Mouse (Mus musculus) kidney, embryonic 15.5 days (tissue): ENCODE results near the gene Kifc3. TPM values are rescaled to one million over a fixed set of nuclear protein-coding genes. Genes with fewer than 3 reads are reported as not detected.

ENCODE experiments used
- ATAC-seq: fragments of 200-750 bp; cut with Nextera tagmentation; replicated peaks from 2 replicates; pipeline ENCODE4 v1.8.0; 2017; ENCODE audit warnings: moderate TSS enrichment; ENCODE audit not compliant: low FRiP score
- H3K27ac ChIP-seq: fragments of 300-500 bp; sonication (generic); 2 replicates; pipeline ENCODE4 v1.5.1; 2015; ENCODE audit warnings: mild to moderate bottlenecking, inconsistent platforms
- H3K27me3 ChIP-seq: fragments of 300-500 bp; sonication (generic); 2 replicates; pipeline ENCODE4 v1.6.1; 2015; ENCODE audit warnings: inconsistent platforms
- H3K36me3 ChIP-seq: fragments of 300-500 bp; sonication (generic); 2 replicates; pipeline ENCODE4 v1.6.1; 2015; ENCODE audit warnings: inconsistent platforms
- H3K4me1 ChIP-seq: fragments of 300-500 bp; sonication (generic); 2 replicates; pipeline ENCODE4 v1.6.1; 2015; ENCODE audit warnings: inconsistent platforms
- H3K4me2 ChIP-seq: fragments of 300-500 bp; sonication (generic); 2 replicates; pipeline ENCODE4 v1.6.1; 2015; ENCODE audit warnings: moderate library complexity, mild to moderate bottlenecking, inconsistent platforms
- H3K4me3 ChIP-seq: fragments of 300-500 bp; sonication (generic); replicated peaks from 2 replicates; pipeline ENCODE4 v1.5.1; 2015; ENCODE audit warnings: mild to moderate bottlenecking, inconsistent platforms
- H3K9ac ChIP-seq: fragments of 300-500 bp; sonication (generic); 2 replicates; pipeline ENCODE4 v1.6.1; 2015; ENCODE audit warnings: mild to moderate bottlenecking, inconsistent platforms
- H3K9me3 ChIP-seq: fragments of 300-500 bp; sonication (generic); replicated peaks from 2 replicates; pipeline ENCODE4 v1.6.1; 2016; ENCODE audit warnings: inconsistent platforms
- WGBS: fragments of 180-500 bp; shearing (Covaris S2); methylation state at CpG from one replicate; pipeline ENCODE4 v1.1.7; 2015; ENCODE audit warnings: mixed read lengths; 5-methylcytosine and 5-hydroxymethylcytosine counted together
- polyA plus RNA-seq: library from polyadenylated mRNA; unstranded; fragments of >200 nt; fragmentation: Nextera tagmentation; extraction: Ambion mirVana; gene quantifications from 2 replicates; pipeline ENCODE4 v1.2.1, GENCODE M21; 2015

Kifc3 gene
- polyA plus RNA-seq, 1 experiment from 2014 or later = 28.8 TPM

DNA sequence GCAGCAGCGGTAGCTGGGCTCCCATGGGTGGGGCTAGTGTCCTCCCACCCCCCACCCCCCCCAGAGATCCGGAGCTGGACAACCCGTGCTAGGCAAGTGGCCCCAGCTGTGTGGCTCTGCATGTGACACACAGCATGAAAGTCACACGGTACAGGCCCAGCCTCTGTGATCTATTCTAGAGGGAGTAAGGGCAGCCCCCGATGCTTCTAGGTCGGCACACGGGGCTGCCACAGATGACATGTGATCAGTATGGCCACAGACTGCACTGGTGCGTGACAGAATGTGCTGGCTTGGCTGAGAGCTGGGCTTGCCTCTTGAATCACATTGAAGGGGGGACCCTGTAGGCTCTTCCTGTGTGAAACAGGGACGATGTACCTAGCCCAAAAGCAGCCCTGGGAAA is 75.0 kb downstream of the Kifc3 start:
- ATAC-seq = peak; percentile 88
- WGBS = 43% methylated on average over 9 of the region's 9 CpGs
- H3K36me3 ChIP-seq = peaks cover 54% of the 10 kb centered on the region
- H3K27me3 ChIP-seq = no peaks in the 10 kb centered on the region
- H3K4me1 ChIP-seq = peaks cover 24% of the 10 kb centered on the region
- no peak overlapping the region for H3K9ac ChIP-seq
- H3K27ac ChIP-seq = no peak overlapping the region
- H3K4me2 ChIP-seq = no peak overlapping the region
- no peak overlapping the region for H3K4me3 ChIP-seq
- H3K9me3 ChIP-seq = no peaks in the 10 kb centered on the region

DNA sequence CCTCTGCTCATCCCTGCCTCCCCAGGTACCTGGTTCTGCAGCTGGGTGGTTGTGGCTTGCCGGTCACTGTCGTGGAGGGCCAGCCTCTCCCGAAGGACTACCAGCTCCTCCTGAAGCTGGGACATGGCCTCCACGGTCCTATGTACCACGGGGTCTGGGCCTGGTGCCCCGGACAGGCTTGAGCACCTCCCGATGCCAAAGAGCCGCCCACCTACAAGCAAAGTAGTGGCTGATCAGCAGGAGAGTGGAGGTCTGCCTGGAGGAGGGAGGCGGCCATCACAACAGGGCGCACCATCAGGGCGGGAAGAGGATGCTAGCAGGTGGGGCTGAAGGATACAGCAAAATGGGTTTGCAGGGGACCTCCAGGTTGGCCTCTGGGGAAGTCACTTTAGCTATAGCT is 76.1 kb downstream of the Kifc3 start:
- peaks cover 19% of the 10 kb centered on the region for H3K4me1 ChIP-seq
- no peak overlapping the region for H3K4me2 ChIP-seq
- H3K27me3 ChIP-seq = no peaks in the 10 kb centered on the region
- 93% methylated on average over 11 of the region's 11 CpGs for WGBS
- no peak overlapping the region for H3K9ac ChIP-seq
- H3K27ac ChIP-seq = no peak overlapping the region
- peaks cover 55% of the 10 kb centered on the region for H3K36me3 ChIP-seq
- H3K4me3 ChIP-seq = no peak overlapping the region
- H3K9me3 ChIP-seq = no peaks in the 10 kb centered on the region
- no peak for ATAC-seq

DNA sequence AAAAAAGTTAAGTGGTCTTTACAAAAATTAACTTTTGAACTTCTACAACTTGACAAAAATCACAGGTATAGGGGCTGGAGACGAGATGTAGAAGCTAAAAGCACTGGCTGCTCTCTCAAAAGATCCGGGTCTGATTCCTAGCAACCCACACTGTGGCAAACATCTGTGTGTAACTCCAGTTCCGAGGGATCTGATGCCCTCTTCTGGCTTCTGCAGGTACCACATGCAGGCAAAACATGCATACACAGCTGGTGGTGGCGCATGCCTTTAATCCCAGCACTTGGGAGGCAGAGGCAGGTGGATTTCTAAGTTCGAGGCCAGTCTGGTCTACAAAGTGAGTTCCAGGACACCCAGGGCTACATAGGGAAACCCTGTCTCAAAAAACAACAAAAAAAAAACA is 79.2 kb downstream of the Kifc3 start:
- H3K4me1 ChIP-seq = peaks cover 12% of the 10 kb centered on the region
- peaks cover 54% of the 10 kb centered on the region for H3K36me3 ChIP-seq
- H3K27ac ChIP-seq = no peak overlapping the region
- H3K9ac ChIP-seq = no peak overlapping the region
- ATAC-seq = no peak
- 95% methylated on average over 5 of the region's 5 CpGs for WGBS
- H3K9me3 ChIP-seq = no peaks in the 10 kb centered on the region
- no peak overlapping the region for H3K4me2 ChIP-seq
- no peak overlapping the region for H3K4me3 ChIP-seq
- H3K27me3 ChIP-seq = no peaks in the 10 kb centered on the region

DNA sequence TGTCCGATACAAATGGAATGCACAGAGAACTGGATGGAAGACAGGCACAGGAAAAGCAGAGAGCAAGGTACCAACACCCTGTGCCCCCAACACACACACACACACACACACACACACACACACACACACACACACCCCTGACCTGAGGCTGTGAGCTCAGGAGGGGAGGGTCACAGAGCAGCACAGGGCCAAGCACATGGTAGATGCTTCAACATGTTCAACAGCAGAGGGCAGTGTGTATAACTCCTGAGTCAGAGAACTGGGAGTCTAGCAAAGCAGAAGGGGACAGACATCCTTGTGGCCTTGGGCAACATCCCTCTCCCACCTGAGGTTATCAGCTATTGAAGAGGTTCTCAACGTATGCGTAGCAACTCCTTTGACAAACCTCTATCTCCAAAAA is 88.9 kb downstream of the Kifc3 start:
- no peak overlapping the region for H3K9ac ChIP-seq
- H3K4me1 ChIP-seq = no peaks in the 10 kb centered on the region
- no peak overlapping the region for H3K27ac ChIP-seq
- H3K4me2 ChIP-seq = no peak overlapping the region
- WGBS = 88% methylated on average over 3 of the region's 3 CpGs
- H3K9me3 ChIP-seq = no peaks in the 10 kb centered on the region
- ATAC-seq = peak; percentile 52; the same call in 1 of the 2 replicates
- peaks cover 14% of the 10 kb centered on the region for H3K36me3 ChIP-seq
- no peaks in the 10 kb centered on the region for H3K27me3 ChIP-seq
- no peak overlapping the region for H3K4me3 ChIP-seq

DNA sequence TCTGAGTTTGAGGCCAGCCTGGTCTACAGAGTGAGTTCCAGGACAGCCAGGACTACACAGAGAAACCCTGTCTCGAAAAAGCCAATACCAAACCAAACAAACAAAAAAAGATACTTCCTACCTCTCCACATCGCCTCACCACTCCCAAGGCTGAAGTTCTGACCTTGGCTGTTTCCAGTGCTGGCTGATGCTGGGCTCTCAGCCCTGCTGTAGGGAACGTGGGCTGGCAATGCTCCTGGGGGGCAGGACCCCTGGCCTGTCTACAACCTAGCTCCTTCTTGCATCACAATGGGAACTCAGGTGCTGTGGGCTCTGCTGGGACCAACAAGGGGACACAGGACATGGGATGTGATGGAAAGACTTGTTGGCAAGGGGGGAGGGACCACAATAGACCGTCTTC is 89.5 kb downstream of the Kifc3 start:
- no peak for ATAC-seq
- Histone ChIP-seq H3K36me3 (peaks cover 21% of the 10 kb centered on the region), H3K4me3 (no peak overlapping the region), H3K4me2 (no peak overlapping the region), H3K9ac (no peak overlapping the region), H3K9me3 (no peaks in the 10 kb centered on the region), H3K4me1 (no peaks in the 10 kb centered on the region), H3K27ac (no peak overlapping the region), H3K27me3 (no peaks in the 10 kb centered on the region)
- 72% methylated on average over 4 of the region's 4 CpGs for WGBS

DNA sequence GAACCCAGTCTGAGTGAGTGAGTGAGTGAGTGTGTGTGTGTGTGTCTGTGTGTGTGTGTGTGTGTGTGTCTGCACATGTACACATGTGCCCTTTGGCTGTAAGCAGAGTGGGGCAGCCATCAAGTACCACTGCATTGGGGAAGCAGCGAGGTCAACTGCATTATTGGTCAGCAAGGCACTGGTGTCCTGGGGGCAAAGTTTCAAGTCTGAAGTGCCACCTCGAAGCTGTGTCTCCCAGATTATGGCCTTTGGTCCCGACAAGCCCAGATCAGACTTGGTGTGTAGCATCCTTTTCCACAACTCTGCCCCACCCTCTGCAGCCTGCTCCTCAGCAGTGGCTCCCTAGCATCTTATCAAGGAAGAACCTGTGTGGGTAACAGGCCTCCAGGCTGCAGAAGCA is 90.0 kb downstream of the Kifc3 start:
- H3K4me2 ChIP-seq = no peak overlapping the region
- H3K27me3 ChIP-seq = no peaks in the 10 kb centered on the region
- no peak overlapping the region for H3K9ac ChIP-seq
- peaks cover 26% of the 10 kb centered on the region for H3K36me3 ChIP-seq
- WGBS = 90% methylated on average over 3 of the region's 3 CpGs
- H3K27ac ChIP-seq = no peak overlapping the region
- H3K4me1 ChIP-seq = no peaks in the 10 kb centered on the region
- no peak overlapping the region for H3K4me3 ChIP-seq
- no peak for ATAC-seq
- H3K9me3 ChIP-seq = no peaks in the 10 kb centered on the region

DNA sequence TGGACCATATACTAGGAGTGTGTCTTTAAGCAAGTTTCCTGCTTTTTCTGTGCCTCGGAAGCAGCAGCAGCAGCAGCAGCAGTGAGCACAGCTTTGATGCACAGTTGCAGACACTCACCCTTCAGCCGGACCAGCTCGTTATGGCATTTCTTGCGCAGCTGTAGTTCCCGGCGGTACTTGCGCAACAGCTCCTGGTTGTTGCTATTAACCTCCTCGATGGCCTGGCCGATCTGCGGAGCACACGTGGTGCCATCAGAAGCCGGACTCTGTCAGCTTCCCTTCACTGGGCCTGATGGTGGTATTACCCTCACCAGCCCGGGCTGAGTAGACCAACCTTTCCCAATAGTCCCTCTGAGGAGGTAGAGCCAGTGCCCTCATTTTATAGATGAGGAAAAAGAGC is 95.3 kb downstream of the Kifc3 start:
- WGBS = 90% methylated on average over 13 of the region's 13 CpGs
- H3K9ac ChIP-seq = no peak overlapping the region
- no peak overlapping the region for H3K4me3 ChIP-seq
- no peaks in the 10 kb centered on the region for H3K27me3 ChIP-seq
- no peak overlapping the region for H3K4me2 ChIP-seq
- peaks cover 77% of the 10 kb centered on the region for H3K36me3 ChIP-seq
- ATAC-seq = no peak
- no peaks in the 10 kb centered on the region for H3K9me3 ChIP-seq
- H3K27ac ChIP-seq = no peak overlapping the region
- no peaks in the 10 kb centered on the region for H3K4me1 ChIP-seq

DNA sequence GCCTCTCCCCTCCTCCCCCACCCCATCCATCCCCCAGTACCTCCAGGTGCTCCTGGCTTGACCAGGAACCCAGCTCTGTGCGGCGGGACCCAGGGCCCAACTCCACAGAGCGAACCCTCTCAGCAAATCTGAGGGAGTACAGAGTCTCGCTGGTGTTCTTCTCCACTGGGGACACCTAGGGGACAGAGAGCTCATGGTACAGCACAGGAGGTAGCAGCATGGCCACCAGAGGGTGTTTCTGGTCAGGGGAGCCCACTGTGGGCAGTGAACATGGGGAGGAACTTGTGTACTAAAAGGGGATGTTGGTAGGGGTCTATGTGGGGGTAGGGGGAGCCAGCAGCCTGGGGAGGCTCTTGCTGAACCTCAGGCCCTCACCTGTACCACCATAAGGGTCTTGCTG is 100.6 kb downstream of the Kifc3 start:
- Histone ChIP-seq H3K36me3 (peaks cover 96% of the 10 kb centered on the region), H3K4me2 (no peak overlapping the region)

DNA sequence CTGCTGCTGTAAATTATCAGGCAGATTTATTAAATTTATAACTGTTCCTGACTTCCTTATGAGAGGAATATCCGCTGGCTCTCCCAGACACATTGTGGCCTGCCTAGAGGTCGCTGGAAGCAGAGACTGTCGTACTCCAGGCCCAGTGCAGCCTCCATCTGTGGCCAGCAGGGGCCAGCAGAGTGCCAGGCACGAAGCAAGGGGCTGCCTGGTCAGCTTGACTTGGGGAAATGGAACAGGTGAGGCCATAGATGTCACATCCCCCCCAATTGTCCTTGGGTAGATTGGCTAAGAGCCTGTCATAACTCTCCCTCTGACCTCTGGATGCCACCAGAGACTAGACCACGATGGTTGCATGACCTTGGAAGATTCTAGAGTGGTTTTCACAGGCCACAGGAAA is 103.6 kb downstream of the Kifc3 start:
- Histone ChIP-seq H3K27me3 (no peaks in the 10 kb centered on the region), H3K36me3 (peaks cover 96% of the 10 kb centered on the region), H3K27ac (no peak overlapping the region), H3K9me3 (no peaks in the 10 kb centered on the region), H3K4me2 (no peak overlapping the region), H3K9ac (no peak overlapping the region), H3K4me3 (no peak overlapping the region), H3K4me1 (no peaks in the 10 kb centered on the region)
- 25% methylated on average over 5 of the region's 5 CpGs for WGBS
- no peak; the same call in 1 of the 2 replicates for ATAC-seq

More for the DNA sequence above, 100.6 kb downstream of the Kifc3 start:
- Histone ChIP-seq H3K4me1 (no peaks in the 10 kb centered on the region), H3K9ac (no peak overlapping the region), H3K27me3 (no peaks in the 10 kb centered on the region), H3K9me3 (no peaks in the 10 kb centered on the region), H3K4me3 (no peak overlapping the region), H3K27ac (no peak overlapping the region)
- WGBS = 69% methylated on average over 4 of the region's 4 CpGs
- peak; percentile 38; the same call in 1 of the 2 replicates for ATAC-seq

DNA sequence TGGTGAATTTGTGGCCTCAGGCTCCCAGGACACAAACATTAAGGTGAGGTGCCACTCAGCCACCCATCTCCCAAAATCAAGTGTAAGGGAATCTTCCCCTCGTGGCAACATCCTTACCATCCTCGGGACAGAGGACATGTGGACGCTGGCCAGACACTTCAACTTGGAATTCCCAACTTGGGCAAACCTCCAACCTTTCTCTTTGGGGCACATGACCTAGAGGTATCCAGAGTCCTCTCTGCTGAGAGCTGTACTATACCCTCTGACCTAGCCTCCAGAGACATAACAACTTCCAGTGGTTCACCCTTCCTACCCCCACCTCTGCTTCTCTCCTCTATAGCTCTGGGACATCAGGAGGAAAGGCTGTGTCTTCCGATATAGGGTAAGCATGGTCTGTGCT is 109.0 kb downstream of the Kifc3 start:
- no peaks in the 10 kb centered on the region for H3K4me1 ChIP-seq
- 93% methylated on average over 4 of the region's 4 CpGs for WGBS
- no peak overlapping the region for H3K4me2 ChIP-seq
- ATAC-seq = no peak
- no peak overlapping the region for H3K4me3 ChIP-seq
- H3K9me3 ChIP-seq = no peaks in the 10 kb centered on the region
- H3K27ac ChIP-seq = no peak overlapping the region
- no peak overlapping the region for H3K9ac ChIP-seq
- H3K36me3 ChIP-seq = peaks cover 96% of the 10 kb centered on the region
- H3K27me3 ChIP-seq = no peaks in the 10 kb centered on the region

DNA sequence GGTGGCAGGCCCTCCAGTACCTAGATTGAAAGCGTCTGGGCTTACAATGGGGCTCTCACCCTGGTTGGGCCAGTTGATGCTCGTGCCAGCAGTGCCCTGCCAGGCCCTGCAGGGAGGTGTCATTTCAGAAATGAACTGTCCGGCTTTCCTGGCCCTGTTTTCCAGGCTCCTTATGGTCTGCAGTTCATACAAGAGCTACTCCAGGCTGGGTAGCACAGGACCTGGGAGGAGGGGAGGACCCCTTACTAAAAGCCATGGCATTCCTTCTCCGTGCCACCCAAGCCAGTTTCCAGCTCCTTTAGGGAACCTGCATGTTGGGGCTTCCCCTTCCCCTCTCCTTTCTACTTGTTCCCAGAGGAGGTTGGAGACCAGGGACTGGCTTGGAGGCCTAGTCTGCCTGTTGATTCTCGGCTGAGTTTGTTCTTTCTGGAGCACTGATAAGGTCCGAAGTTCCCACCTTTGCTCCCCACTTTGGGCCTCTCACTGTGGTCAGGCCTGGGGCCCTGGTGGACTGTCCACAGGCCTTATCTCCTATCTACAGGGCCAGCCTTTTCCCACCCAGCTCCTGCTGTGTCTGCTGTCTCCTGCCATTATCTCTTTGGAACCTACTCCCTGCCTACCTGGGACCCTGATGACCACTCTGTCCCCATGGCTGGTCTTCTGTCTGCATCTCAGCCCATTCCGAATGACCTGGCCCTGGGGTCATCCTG is 117.0 kb downstream of the Kifc3 start:
- 91% methylated on average over 7 of the region's 7 CpGs for WGBS
- no peak overlapping the region for H3K4me2 ChIP-seq
- peaks cover 13% of the 10 kb centered on the region for H3K4me1 ChIP-seq
- H3K27ac ChIP-seq = no peak overlapping the region
- no peak overlapping the region for H3K9ac ChIP-seq
- H3K4me3 ChIP-seq = no peak overlapping the region
- no peaks in the 10 kb centered on the region for H3K27me3 ChIP-seq
- H3K36me3 ChIP-seq = peaks cover 77% of the 10 kb centered on the region
- ATAC-seq = no peak
- no peaks in the 10 kb centered on the region for H3K9me3 ChIP-seq

DNA sequence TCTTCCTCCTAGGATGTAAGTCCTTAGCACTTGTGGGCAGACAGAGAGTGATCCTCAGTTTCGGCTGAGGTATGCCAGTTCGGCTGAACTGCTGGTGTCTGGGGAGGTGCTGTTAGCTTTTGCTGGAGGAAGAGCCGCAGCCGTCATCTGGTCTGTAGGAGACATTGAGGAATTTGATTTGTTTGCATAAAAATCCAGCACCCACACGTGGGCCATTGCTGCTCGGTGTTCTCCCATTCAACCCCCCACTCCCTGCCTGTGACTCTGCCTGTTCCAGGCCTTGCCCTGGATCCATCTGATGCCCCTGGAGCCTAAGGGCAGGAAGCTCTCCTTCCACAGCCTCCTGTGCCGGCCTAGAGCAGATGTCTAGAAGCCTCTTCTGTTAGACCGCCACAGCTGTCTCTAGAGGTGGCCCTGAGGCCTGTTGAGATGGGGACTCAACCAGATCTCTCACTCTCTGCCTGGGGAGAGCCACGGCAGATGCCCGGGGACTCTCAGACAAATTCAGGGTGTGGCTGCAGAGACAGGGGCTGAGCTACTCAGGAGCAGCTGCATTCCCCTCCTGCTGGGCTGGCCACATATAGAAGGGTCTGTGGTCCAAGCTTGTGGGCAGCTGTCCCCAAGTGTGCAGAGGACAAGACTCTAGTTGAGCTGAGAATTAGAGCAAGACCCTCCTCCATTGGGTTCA is 117.7 kb downstream of the Kifc3 start:
- Histone ChIP-seq H3K4me2 (no peak overlapping the region), H3K9ac (no peak overlapping the region), H3K36me3 (peaks cover 70% of the 10 kb centered on the region), H3K4me1 (peaks cover 13% of the 10 kb centered on the region), H3K27me3 (no peaks in the 10 kb centered on the region), H3K9me3 (no peaks in the 10 kb centered on the region), H3K27ac (no peak overlapping the region), H3K4me3 (no peak overlapping the region)
- no peak for ATAC-seq
- 84% methylated on average over 10 of the region's 10 CpGs for WGBS
